Mouse (Mus musculus) hindlimb bud, embryonic 11.5 days (tissue): ENCODE measurements at regions not wholly inside any gene's neighbourhood (a gene's known extent, or its start where the extent isn't known, plus 50 kb on each side); places are given as distances from the start of the nearest gene placed in this dataset.

ENCODE experiments used
- DNase-seq: peaks from one replicate; pipeline ENCODE4 v3.0.0-alpha.2; 2012; ENCODE audit warnings: low read depth, low spot score; ENCODE audit errors: extremely low spot score

GRCm38 (mm10) chr13:28759026-28759425 lies 194.5 kb downstream of the Sox4 start:
- no peak for DNase-seq

- no peak for DNase-seq
Observed at GRCm38 (mm10) chr13:28757846-28758522, 195.5 kb downstream of the Sox4 start.

DNA sequence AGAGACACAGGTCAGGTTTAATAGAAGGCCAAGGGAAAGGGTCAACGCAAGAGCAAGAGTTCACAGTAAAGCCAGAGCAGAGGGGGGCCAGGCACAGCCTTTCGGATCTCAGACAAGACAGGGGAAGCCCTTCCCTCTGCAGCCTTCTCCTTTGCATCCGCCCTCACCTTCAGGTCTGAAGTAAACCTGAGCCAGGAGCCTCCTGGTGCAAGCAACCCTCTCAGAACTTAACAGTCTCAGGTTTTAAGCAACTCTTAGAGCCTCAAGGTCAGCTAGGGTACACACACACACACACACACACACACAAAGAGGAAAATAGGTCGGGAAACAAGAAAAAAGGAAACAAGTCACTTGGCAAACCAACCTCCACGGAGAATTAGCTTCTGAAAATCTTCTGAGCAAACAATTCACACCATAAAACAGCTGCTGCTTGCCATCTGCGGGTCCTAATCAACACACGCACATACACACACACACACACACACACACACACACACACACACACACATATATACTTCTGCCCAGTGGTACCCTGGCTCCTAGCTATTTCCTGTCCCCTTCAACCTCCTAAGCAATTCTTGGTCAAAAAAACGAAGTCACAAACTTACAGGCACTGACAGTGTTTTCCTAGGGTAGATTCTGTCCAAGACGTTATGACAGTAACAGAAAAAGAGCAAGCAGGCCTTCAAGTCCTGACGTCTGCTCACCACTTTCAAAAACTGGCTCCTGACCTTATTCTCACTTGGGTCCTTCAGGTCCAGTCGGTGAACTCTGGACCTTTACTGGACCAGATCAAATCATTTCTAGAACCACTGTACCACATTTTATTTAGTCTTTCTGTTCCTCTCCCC lies 196.4 kb downstream of the Sox4 start:
- DNase-seq: no peak

- no peak for DNase-seq
Observed at GRCm38 (mm10) chr13:28754207-28754606, 199.3 kb downstream of the Sox4 start.

GRCm38 (mm10) chr13:28750949-28751692 lies 202.4 kb downstream of the Sox4 start:
- DNase-seq: no peak

- no peak for DNase-seq
Observed at GRCm38 (mm10) chr13:28740158-28740670, 213.3 kb downstream of the Sox4 start.

GRCm38 (mm10) chr13:28738160-28739100 lies 215.1 kb downstream of the Sox4 start:
- DNase-seq: no peak

- no peak for DNase-seq
Observed at GRCm38 (mm10) chr13:28732475-28732874, 221.0 kb downstream of the Sox4 start.

GRCm38 (mm10) chr13:28732036-28732435 lies 221.5 kb downstream of the Sox4 start:
- DNase-seq: no peak

DNA sequence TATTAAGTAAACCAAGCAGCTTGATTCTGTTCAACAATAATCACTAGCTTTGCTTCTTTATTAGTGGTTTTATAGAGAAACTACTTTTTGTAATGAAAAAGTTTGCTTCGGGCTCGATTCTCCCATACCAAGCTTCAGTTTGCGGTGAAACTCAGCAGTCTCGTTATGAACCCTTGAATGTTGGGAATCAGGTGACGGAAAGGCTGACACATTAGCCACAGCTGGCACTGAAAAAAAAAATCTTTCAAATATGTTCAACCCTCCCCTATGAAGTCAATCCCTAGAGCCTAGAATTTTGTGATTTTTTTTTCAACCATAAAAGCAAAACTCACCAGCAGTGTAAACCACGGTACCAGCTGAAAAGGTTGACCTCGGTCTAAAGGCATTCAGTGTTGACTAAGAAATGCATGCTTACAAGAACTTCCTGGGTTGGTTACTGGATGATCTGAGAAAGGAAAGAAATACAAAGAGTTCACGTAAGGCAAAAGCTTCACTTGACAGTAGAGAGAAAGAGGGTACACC lies 223.4 kb downstream of the Sox4 start:
- no peak for DNase-seq

DNA sequence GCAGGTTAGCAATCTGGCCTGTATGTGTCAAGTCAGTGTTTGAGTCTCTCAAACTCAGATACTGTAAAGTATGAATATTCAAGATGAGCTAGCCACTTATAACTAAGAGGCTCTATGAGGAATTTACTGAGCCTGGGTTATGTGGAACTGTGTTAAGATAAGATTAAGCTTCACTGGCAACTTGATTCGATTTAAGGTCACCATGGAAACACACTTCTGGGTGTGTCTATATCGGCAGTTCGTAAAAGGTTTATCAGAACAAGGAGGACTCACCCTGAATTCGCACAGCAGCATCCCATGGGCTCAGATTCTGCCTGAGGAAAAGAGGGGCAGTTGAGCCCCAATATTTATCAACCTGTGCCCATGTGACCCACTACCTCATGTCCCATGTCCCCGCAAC lies 224.7 kb downstream of the Sox4 start:
- DNase-seq: no peak

DNA sequence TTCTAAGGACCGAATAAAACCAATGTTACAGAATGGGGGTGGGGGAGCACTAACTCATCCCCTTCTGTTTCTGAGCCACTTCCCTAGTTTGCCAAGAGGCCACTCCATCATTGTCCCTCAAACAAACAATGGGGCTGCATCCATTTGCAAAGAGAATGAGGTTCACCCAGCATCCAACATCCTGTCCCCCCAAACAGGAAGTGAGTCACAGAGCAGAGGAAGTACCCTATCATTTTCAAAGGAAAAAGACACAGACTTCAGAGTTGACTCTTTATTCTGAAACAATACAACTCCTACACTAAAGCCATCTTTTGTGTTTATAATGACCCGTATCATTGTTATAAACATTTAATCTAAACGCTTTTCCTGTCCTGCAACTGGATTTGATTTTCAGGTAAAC lies 229.2 kb downstream of the Sox4 start:
- DNase-seq: no peak

DNA sequence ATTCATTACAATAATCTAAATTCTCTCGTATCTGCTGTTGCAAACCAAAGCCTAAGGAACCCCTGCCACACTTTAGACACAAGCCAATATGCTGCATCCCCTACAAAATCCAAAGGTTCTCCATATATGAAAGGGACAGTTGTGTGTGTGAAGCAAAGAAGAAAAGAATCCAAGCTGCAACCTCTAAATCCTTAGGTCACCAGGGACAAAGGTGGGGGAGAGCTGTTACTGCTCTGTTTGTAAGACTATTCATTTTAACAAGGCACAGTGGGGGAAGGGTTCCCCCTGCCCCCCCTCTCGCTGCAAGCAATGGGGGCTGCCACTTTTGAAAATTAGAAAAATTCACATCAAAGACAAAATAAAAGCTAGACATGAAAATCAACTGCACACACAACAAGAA lies 231.4 kb downstream of the Sox4 start:
- no peak for DNase-seq

DNA sequence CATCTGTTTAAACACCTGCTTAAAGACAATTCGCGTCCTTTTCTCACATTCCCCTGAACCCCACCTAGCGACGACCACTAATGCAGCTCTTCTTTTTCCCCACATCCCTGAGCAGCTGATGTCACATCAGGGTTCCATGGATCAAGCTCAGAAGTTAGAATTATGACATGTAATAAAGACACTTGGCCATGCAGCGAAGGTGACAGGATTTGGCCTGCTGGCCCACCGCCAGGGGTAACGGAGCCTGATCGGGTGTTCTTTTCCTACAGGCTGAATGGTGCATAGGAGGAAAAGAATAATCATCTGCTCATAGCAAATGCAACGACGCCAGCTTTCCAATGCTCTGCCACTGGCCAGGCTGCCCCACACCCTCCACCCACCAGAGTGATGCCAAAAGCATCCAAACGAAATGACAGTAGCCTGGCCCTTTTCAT lies 231.9 kb downstream of the Sox4 start:
- no peak for DNase-seq

- DNase-seq: no peak
Observed at GRCm38 (mm10) chr13:28720639-28721239, 232.8 kb downstream of the Sox4 start.

DNA sequence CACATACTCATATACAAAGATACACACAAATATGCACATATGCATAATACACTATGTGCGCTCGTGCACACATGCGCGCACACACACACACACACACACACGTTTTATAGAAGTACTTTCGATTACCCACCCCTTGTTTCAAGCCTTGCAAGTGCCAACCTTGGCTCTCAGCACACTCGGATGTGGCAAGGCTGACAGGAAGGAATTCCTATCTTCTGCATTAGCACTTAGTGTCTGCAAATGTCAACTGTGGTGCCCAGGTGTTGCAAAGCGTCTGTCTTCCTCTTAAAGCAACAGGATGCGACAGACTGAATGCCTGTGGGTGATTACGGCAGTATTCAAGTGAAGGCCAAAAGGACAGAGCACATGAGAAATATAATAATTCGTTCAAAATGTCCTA lies 233.3 kb downstream of the Sox4 start:
- DNase-seq: no peak

DNA sequence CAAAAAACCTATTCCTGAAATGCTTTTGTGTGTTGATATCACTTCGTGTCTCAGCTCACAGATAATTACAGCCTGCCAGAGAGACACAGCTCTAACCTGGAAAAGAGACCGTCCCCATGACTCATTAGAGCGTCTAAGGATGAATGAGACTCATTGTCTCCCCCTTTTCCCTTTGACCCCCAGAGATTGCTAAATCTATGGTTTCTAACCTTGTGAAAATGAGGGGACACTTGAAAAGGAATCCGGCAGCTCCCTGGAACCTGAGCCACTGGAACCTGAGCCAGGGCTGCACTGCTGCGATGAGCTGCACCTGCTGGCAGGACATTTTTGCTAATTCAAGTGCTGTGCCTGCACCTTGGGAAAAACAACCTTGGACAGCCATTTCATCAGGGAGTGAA lies 234.6 kb downstream of the Sox4 start:
- no peak for DNase-seq

DNA sequence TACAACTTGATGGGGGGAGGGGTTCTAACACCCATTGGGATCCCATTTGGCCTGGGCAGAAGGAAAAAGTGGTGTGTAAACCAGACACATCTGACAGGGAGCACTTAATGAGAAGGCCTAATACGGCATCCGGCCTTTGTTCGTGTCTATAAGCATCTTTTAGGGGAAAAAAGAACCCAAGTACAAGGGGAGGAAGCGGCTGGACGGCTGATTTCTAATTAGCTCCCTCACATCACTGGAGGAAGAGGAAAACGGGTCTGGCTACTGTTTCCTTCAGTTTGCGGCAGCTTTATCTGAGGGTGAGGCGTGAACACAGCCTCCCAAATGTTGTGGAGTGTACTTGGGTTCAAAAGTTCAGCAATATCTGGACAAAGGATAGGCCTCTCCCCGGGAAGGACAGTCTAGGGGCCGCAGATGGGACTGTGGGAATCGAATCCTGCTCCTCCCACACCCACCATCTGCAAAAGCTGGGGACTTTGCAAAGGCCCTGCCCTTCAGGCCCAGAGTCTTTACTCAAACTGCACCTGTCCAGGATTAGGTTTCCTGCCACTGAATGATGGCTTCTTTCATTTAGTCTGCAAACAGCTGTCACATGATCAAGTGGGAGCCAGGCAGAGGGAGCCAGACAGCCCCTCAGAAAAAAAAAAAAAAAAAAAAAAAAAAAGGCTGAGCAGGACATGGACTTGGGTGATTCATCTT lies 235.2 kb downstream of the Sox4 start:
- no peak for DNase-seq

DNA sequence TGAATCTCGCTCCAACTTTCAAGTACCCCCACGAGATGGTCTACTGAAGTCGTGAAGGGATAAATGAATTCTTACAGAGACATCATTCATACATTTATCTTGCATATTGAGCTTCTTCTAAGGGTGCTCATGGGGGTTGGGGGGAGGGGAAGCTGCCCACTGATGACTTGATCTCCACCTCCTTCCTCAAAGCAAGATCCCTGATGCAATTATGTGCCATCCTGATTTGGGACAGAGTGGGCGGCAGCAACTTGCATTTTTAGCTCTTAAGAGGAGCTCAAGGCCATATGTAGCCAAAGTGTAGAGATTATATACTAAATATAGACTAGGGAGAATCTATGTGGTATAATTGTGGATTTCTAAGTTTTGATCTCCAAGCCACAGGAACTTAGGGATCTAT lies 236.1 kb downstream of the Sox4 start:
- no peak for DNase-seq
